Mouse (Mus musculus) heart, embryonic 14.5 days (tissue): ENCODE data around the gene Ppp1r3e. TPM values are rescaled to one million over a fixed set of nuclear protein-coding genes. Genes with fewer than 3 reads are reported as not detected.

Source experiments
- ATAC-seq: fragments of 200-750 bp; cut with Nextera tagmentation; 2 replicates; pipeline ENCODE4 v1.8.0; 2017; ENCODE audit warnings: low read depth, moderate TSS enrichment; ENCODE audit not compliant: insufficient number of reproducible peaks, insufficient read depth, low FRiP score
- H3K27ac ChIP-seq, 2 experiments: fragments of 200-500 bp in 1 of 2; fragments of 300-500 bp in 1 of 2; sonication (generic) in 1 of 2; replicated peaks in 1 of 2; 2 replicates each; pipeline ENCODE4 v1.5.1; 2012 to 2014; ENCODE audit warnings: low read depth in 2 of 2, low read length in 2 of 2, control low read depth in 1 of 2, mild to moderate bottlenecking in 1 of 2, mixed read lengths in 1 of 2; ENCODE audit not compliant: control insufficient read depth in 1 of 2, insufficient read depth in 1 of 2
- H3K27me3 ChIP-seq: fragments of 300-500 bp; sonication (generic); 2 replicates; pipeline ENCODE4 v1.6.1; 2014; ENCODE audit warnings: mild to moderate bottlenecking, low read length, control low read depth; ENCODE audit not compliant: control insufficient read depth, insufficient read depth
- H3K36me3 ChIP-seq: fragments of 300-500 bp; sonication (generic); 2 replicates; pipeline ENCODE4 v1.6.1; 2014; ENCODE audit warnings: mild to moderate bottlenecking, control low read depth, low read length, mixed read lengths; ENCODE audit not compliant: control insufficient read depth, insufficient read depth
- H3K4me1 ChIP-seq, 2 experiments: fragments of 200-500 bp in 1 of 2; fragments of 300-500 bp in 1 of 2; sonication (generic) in 1 of 2; 2 replicates each; pipeline ENCODE4 v1.6.1; 2012 to 2014; ENCODE audit warnings: low read length in 2 of 2, control low read depth in 1 of 2, mixed read lengths in 1 of 2; ENCODE audit not compliant: control insufficient read depth in 2 of 2, insufficient read depth in 2 of 2
- H3K4me2 ChIP-seq: fragments of 300-500 bp; sonication (generic); 2 replicates; pipeline ENCODE4 v1.6.1; 2014; ENCODE audit warnings: mild to moderate bottlenecking, low read length
- H3K4me3 ChIP-seq, 2 experiments: fragments of 200-500 bp in 1 of 2; fragments of 300-500 bp in 1 of 2; sonication (generic) in 1 of 2; 2 replicates each; pipeline ENCODE4 v1.5.1; 2012 to 2014; ENCODE audit warnings: low read length in 2 of 2, mild to moderate bottlenecking in 2 of 2, control low read depth in 1 of 2, low read depth in 1 of 2, moderate library complexity in 1 of 2; ENCODE audit not compliant: control insufficient read depth in 1 of 2, insufficient read depth in 1 of 2
- H3K9ac ChIP-seq: fragments of 300-500 bp; sonication (generic); 2 replicates; pipeline ENCODE4 v1.6.1; 2014; ENCODE audit warnings: mild to moderate bottlenecking, low read length
- H3K9me3 ChIP-seq: fragments of 300-500 bp; sonication (generic); 2 replicates; pipeline ENCODE4 v1.6.1; 2016; ENCODE audit warnings: low read length, control low read depth; ENCODE audit not compliant: control insufficient read depth
- WGBS: fragments of 180-500 bp; shearing (Covaris S2); extraction: QIAGEN DNeasy Blood & Tissue Kit; methylation state at CpG from one replicate; pipeline ENCODE4 v1.1.7; 2014; 5-methylcytosine and 5-hydroxymethylcytosine counted together
- polyA plus RNA-seq: library from polyadenylated mRNA; unstranded; fragments of >200 nt; fragmentation: Nextera tagmentation; extraction: Ambion mirVana; gene quantifications from 2 replicates; pipeline ENCODE4 v1.2.1, GENCODE M21; 2014

The Ppp1r3e gene
- polyA plus RNA-seq, 1 experiment from 2014 or later, result 1.7 TPM

DNA sequence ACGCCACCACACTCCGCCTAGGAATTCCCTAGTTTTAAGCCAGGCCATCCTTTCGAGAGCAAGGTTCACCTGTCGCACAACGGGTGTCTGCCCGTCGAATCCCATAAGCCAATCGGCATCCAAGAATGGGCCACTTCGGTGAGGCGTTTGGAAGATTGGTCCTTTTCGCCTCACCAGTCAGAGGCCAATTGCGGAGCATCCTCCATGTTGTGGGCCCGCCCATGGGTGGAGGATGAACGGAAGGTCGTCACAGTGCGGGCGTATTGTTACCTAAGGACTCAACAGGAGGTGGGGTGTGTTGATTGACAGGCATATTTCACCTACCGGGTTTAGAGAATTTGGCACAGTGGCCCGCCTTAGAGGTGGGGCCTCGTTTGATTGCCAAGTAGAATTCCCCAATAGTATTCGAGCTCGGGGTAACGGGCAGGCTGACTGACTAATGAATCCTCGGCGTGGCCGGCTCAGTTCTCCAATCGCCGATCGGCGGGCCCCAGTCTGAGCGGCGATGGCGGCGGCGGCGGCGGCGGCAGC lies 16.4 kb upstream of the Ppp1r3e start:
- Histone ChIP-seq H3K36me3 (peaks cover 35% of the 10 kb centered on the region), H3K9ac (peak overlapping the region; percentile 100), H3K4me3 (peak overlapping the region; percentile 64 to 98), H3K27me3 (no peaks in the 10 kb centered on the region), H3K4me2 (peak overlapping the region; percentile 62), H3K27ac (peak overlapping the region; percentile 83 to 97), H3K9me3 (no peaks in the 10 kb centered on the region), H3K4me1 (peaks cover 6 to 25% of the 10 kb centered on the region in 2 experiments)
- under 1% methylated on average over 34 of the region's 38 CpGs for WGBS
- ATAC-seq, result peak; percentile 98

DNA sequence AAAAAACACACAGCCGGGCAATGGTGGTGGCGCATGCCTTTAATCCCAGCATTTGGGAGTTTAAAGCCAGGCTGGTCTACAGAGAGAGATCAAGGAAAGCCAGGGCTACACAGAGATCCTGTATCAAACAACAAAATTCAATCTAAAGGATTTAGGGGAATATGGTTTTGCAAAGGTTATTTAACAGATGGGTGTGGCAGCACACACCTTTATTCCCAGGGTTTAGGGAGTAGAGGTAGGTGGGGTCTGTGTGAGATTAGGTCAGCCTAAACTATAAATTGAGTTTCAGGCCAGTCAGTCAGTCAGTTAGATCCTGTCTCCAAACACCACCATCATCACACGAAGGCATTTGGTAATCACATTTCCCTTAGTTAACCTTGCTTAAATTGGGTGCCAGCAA lies 14.8 kb upstream of the Ppp1r3e start, which contains the start of gene Pabpn1:
Pabpn1 (plus strand) TSS at position 301 of the 400 bp plus-strand sequence.
- H3K27me3 ChIP-seq, result no peaks in the 10 kb centered on the region
- peak within 1 kb of the TSS; percentile 62 for H3K4me2 ChIP-seq
- WGBS, result 88% methylated on average over 3 of the region's 3 CpGs
- peak within 1 kb of the TSS; percentile 82 to 83 for H3K27ac ChIP-seq
- H3K4me3 ChIP-seq, result peak within 1 kb of the TSS; percentile 44 to 52; a peak in 3 of 4 replicates
- peaks cover 20% of the 10 kb centered on the region for H3K36me3 ChIP-seq
- no peaks in the 10 kb centered on the region for H3K9me3 ChIP-seq
- H3K4me1 ChIP-seq, result peaks cover 5 to 24% of the 10 kb centered on the region in 2 experiments
- peak within 1 kb of the TSS; percentile 65 for H3K9ac ChIP-seq
- ATAC-seq, result no peak

DNA sequence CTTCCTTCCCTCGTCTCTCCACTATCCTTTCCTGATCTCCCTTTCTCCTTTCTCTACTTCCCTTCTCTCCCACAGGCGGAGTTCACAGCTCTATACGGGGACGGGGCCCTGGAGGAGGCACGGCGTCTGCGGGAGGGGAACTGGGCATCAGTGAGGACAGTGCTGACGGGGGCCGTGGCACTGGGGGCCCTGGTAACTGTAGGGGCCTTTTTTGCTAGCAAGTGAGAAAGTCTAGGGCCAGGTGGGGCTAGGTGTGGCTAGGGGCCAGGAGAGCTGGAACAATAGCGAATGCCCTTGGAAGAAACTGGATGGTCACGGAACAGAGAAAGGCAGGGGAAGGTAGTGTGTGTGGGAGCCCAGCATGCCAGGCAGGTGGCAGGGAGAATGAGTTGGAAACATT lies 8.0 kb upstream of the Ppp1r3e start:
- no peak overlapping the region for H3K27ac ChIP-seq

DNA sequence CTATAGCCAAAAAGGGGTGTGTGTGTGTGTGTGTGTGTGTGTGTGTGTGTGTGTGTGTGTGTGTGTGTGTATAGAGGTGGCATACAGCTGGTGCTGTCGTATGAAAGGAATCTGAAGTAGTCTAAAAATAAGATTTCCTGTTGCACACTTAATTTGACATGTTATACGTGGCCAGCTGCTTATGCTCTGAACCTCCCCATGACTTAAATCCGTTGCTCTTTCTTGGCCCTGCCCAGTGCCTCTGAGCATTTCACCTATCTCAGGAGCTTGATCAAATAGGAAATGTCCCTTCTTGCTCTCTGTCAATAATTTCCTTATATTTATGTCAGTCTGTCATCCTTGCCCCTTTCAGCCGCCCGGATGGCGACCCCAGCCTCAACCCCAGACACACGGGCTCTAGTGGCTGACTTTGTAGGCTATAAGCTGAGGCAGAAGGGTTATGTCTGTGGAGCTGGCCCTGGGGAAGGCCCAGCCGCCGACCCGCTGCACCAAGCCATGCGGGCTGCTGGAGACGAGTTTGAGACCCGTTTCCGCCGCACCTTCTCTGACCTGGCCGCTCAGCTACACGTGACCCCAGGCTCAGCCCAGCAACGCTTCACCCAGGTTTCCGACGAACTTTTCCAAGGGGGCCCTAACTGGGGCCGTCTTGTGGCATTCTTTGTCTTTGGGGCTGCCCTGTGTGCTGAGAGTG lies 6.8 kb upstream of the Ppp1r3e start:
- H3K4me3 ChIP-seq, result peak overlapping the region; percentile 55 to 73
- peaks cover 6 to 19% of the 10 kb centered on the region in 2 experiments for H3K4me1 ChIP-seq
- no peaks in the 10 kb centered on the region for H3K9me3 ChIP-seq
- peak overlapping the region; percentile 80 for H3K9ac ChIP-seq
- peaks cover 27% of the 10 kb centered on the region for H3K36me3 ChIP-seq
- H3K4me2 ChIP-seq, result peak overlapping the region; percentile 76
- ATAC-seq, result peak; percentile 18; the same call in 1 of the 2 replicates
- peak overlapping the region; percentile 87 to 93 for H3K27ac ChIP-seq
- H3K27me3 ChIP-seq, result no peaks in the 10 kb centered on the region
- WGBS, result 27% methylated on average over 21 of the region's 21 CpGs

More for the DNA sequence above, 8.0 kb upstream of the Ppp1r3e start:
- H3K4me3 ChIP-seq, result no peak overlapping the region
- peaks cover 27% of the 10 kb centered on the region for H3K36me3 ChIP-seq
- no peaks in the 10 kb centered on the region for H3K9me3 ChIP-seq
- no peak overlapping the region for H3K4me2 ChIP-seq
- WGBS, result 88% methylated on average over 11 of the region's 11 CpGs
- H3K27me3 ChIP-seq, result no peaks in the 10 kb centered on the region
- H3K4me1 ChIP-seq, result peaks cover 6 to 19% of the 10 kb centered on the region in 2 experiments
- no peak overlapping the region for H3K9ac ChIP-seq
- no peak for ATAC-seq

DNA sequence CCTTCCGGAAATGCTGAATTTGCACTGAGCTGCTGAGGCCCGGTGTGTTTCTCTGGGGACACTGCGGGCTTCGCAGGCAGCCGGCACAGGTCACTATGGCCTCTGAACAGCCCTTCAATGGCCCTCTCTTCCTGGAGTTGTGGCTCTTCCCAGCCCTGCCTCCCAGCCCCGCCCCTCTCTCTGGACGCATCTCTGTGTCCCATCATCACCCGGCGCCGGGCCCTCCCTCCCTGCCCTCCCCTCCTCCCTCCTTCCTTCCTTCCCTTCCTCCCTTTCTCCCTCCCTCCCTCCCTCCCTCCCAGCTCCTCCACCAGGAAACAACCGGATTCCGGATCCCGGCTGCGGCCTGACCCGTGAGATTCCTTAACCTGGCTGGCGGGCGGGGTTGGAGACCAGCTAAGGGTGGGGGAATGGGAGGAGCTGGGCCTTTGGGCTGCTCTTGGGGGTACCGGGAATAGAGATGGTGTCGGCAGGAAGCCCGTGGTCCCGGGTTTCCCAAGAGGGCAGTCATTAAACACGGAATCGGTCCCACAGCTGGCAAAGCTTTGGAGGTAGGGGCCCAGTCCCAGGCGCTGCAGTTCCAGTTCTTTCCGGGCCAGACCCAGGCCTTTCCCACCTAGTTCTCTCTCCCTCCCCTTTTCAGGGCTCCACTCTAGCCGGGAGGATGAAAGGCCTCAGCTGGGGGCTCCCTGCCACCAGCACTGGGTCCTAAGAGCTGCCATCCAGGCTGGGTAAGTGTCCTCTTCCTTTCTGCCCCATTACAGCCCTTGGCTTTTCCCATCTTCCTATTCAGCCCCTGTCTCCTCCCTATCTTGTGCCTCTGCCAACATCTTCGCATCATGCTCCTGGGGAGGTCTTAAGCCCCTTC lies 6.0 kb upstream of the Ppp1r3e start, which contains the start of the genes Bcl2l2 and Gm20521:
Bcl2l2 (plus strand) TSS at position 224 of the 868 bp plus-strand sequence.
Gm20521 (plus strand) TSS at position 288 of the 868 bp plus-strand sequence.
- Histone ChIP-seq H3K36me3 (peaks cover 27% of the 10 kb centered on the region), H3K27me3 (no peaks in the 10 kb centered on the region), H3K4me2 (peak within 1 kb of the TSS; percentile 76), H3K4me1 (peaks cover 6 to 19% of the 10 kb centered on the region in 2 experiments), H3K9me3 (no peaks in the 10 kb centered on the region), H3K4me3 (peak within 1 kb of the TSS; percentile 63 to 73), H3K27ac (peak within 1 kb of the TSS; percentile 93 to 99), H3K9ac (peak within 1 kb of the TSS; percentile 80)
- WGBS, result 1% methylated on average over 27 of the region's 27 CpGs
- peak; percentile 87 for ATAC-seq

DNA sequence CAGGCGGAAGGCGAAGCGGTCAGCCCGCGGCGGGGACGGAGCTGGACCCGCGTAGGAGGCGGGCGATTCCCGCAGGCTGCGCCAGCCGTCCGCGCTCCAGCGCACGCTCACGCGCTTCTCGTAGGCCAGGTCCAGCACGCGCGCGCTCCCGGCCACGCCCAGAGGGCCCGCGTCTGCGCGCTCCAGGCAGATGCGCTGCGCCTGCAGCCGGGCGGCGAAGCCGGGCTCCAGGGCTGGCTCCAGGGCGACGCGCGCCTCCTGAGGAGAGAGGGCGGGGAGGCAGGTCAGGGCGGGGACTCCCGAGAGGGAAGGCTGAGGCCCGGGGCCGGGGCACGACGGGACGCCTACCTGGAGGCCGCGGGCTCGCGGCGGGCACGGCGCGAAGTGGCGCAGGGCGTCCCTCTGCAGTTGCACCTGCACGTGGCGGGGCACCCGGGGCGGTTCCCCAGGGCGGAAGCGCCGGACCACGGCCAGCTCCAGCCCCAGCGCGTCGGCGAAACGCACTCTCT lies 757 bp downstream of the Ppp1r3e start:
- peak overlapping the region; percentile 99 for H3K4me2 ChIP-seq
- peak overlapping the region; percentile 78 to 79 for H3K27ac ChIP-seq
- peak; percentile 86 for ATAC-seq
- peaks cover 5 to 10% of the 10 kb centered on the region in 2 experiments for H3K4me1 ChIP-seq
- H3K36me3 ChIP-seq, result no peaks in the 10 kb centered on the region
- H3K4me3 ChIP-seq, result peak overlapping the region; percentile 72 to 74
- no peaks in the 10 kb centered on the region for H3K27me3 ChIP-seq
- peak overlapping the region; percentile 82 for H3K9ac ChIP-seq
- no peaks in the 10 kb centered on the region for H3K9me3 ChIP-seq
- under 1% methylated on average over 66 of the region's 72 CpGs for WGBS
